Mouse (Mus musculus) CH12.LX (cell line): ENCODE data around the gene Mas1. TPM values are rescaled to one million over a fixed set of nuclear protein-coding genes. Genes with fewer than 3 reads are reported as not detected.

ENCODE experiments used
- DNase-seq: peaks from one replicate; pipeline ENCODE4 v3.0.0-alpha.2; 2013; ENCODE audit errors: extremely low read depth
- H3K27ac ChIP-seq: 2 replicates; pipeline ENCODE4 v1.5.1; 2012; ENCODE audit warnings: low read depth, mild to moderate bottlenecking, control low read depth, moderate library complexity; ENCODE audit not compliant: insufficient read depth
- H3K27me3 ChIP-seq: replicated peaks from 2 replicates; pipeline ENCODE3; 2012; ENCODE audit warnings: inconsistent platforms
- H3K36me3 ChIP-seq, 2 experiments: replicated peaks in 1 of 2; 2 replicates each; pipeline versions ENCODE3 to v1.6.1; 2012; ENCODE audit warnings: inconsistent platforms in 1 of 2, low read length in 1 of 2, mild to moderate bottlenecking in 1 of 2, mixed read lengths in 1 of 2, moderate library complexity in 1 of 2; ENCODE audit not compliant: control insufficient read depth in 1 of 2, insufficient read depth in 1 of 2
- H3K4me1 ChIP-seq, 2 experiments: 2 replicates each; pipeline ENCODE4 v1.6.1; 2012; ENCODE audit warnings: inconsistent platforms in 1 of 2, moderate library complexity in 1 of 2; ENCODE audit not compliant: insufficient read depth in 2 of 2, control insufficient read depth in 1 of 2
- H3K4me2 ChIP-seq: 2 replicates; pipeline ENCODE4 v1.6.1; 2012; ENCODE audit warnings: low read depth, mild to moderate bottlenecking, control low read depth; ENCODE audit not compliant: poor library complexity, insufficient read depth, severe bottlenecking
- H3K4me3 ChIP-seq, 3 experiments: fragments of 150-350 bp in 1 of 3; sonication (generic) in 1 of 3; replicated peaks in 1 of 3; 2 replicates each; pipeline versions ENCODE3 to v1.5.1; 2011 to 2012; ENCODE audit warnings: low read depth in 2 of 3, low read length in 2 of 3, mild to moderate bottlenecking in 2 of 3, moderate library complexity in 2 of 3, control low read depth in 1 of 3, improper control_type of control experiment in 1 of 3, inconsistent platforms in 1 of 3, mixed read lengths in 1 of 3; ENCODE audit not compliant: poor library complexity in 1 of 3
- H3K79me2 ChIP-seq: replicated peaks from 2 replicates; pipeline ENCODE4 v1.6.1; 2012; ENCODE audit warnings: mild to moderate bottlenecking, moderate library complexity; ENCODE audit not compliant: control insufficient read depth, poor library complexity, insufficient read depth, severe bottlenecking; ENCODE audit errors: extremely low read depth
- H3K9ac ChIP-seq: 2 replicates; pipeline ENCODE4 v1.6.1; 2012; ENCODE audit warnings: low read depth, mild to moderate bottlenecking, control low read depth, moderate library complexity; ENCODE audit not compliant: insufficient read depth
- H3K9me3 ChIP-seq: replicated peaks from 2 replicates; pipeline ENCODE3; 2012; ENCODE audit warnings: low read length, inconsistent platforms, mixed read lengths
- BHLHE40 ChIP-seq: IDR thresholded peaks from 2 replicates; pipeline ENCODE4 v1.6.1; 2011; ENCODE audit warnings: mild to moderate bottlenecking, low read depth, low read length, improper control_type of control experiment
- CHD1 ChIP-seq: IDR thresholded peaks from 2 replicates; pipeline ENCODE4 v1.6.1; 2012; ENCODE audit warnings: low read depth, low read length, improper control_type of control experiment, inconsistent platforms
- CHD2 ChIP-seq: IDR thresholded peaks from 2 replicates; pipeline ENCODE4 v1.6.1; 2011; ENCODE audit warnings: low read length, improper control_type of control experiment
- E2F4 ChIP-seq: IDR thresholded peaks from 2 replicates; pipeline ENCODE4 v1.6.1; 2011; ENCODE audit warnings: low read depth, low read length, improper control_type of control experiment; ENCODE audit not compliant: insufficient replicate concordance
- ELF1 ChIP-seq: IDR thresholded peaks from 2 replicates; pipeline ENCODE4 v1.6.1; 2014; ENCODE audit warnings: low read depth, mild to moderate bottlenecking, inconsistent platforms, low read length, improper control_type of control experiment
- EP300 ChIP-seq: IDR thresholded peaks from 2 replicates; pipeline ENCODE4 v1.6.1; 2011; ENCODE audit warnings: low read length, improper control_type of control experiment
- ETS1 ChIP-seq: conservative IDR thresholded peaks from 2 replicates; pipeline ENCODE4 v1.6.1; 2012; ENCODE audit warnings: low read depth, mild to moderate bottlenecking, inconsistent platforms, low read length, improper control_type of control experiment, moderate library complexity
- GABPA ChIP-seq: IDR thresholded peaks from 2 replicates; pipeline ENCODE4 v1.6.1; 2012; ENCODE audit warnings: low read depth, low read length, improper control_type of control experiment, inconsistent platforms; ENCODE audit not compliant: insufficient replicate concordance
- IRF4 ChIP-seq: IDR thresholded peaks from 2 replicates; pipeline ENCODE4 v1.6.1; 2014; ENCODE audit warnings: low read depth, mild to moderate bottlenecking, inconsistent platforms, low read length, improper control_type of control experiment
- JUND ChIP-seq: conservative IDR thresholded peaks from 2 replicates; pipeline ENCODE4 v1.6.1; 2011; ENCODE audit warnings: low read depth, low read length, improper control_type of control experiment
- KAT2A ChIP-seq: IDR thresholded peaks from 2 replicates; pipeline ENCODE4 v1.6.1; 2012; ENCODE audit warnings: low read length, improper control_type of control experiment, inconsistent platforms; ENCODE audit not compliant: insufficient replicate concordance
- MAZ ChIP-seq: IDR thresholded peaks from 2 replicates; pipeline ENCODE4 v1.6.1; 2012; ENCODE audit warnings: low read depth, mild to moderate bottlenecking, inconsistent platforms, low read length, improper control_type of control experiment, moderate library complexity
- MEF2A ChIP-seq: IDR thresholded peaks from 2 replicates; pipeline ENCODE4 v1.6.1; 2014; ENCODE audit warnings: low read depth, mild to moderate bottlenecking, inconsistent platforms, low read length, improper control_type of control experiment, borderline replicate concordance
- MXI1 ChIP-seq: IDR thresholded peaks from 2 replicates; pipeline ENCODE4 v1.6.1; 2011; ENCODE audit warnings: mild to moderate bottlenecking, low read depth, low read length, improper control_type of control experiment
- NELFE ChIP-seq: IDR thresholded peaks from 2 replicates; pipeline ENCODE4 v1.6.1; 2011; ENCODE audit warnings: low read depth, low read length, improper control_type of control experiment
- POLR2A ChIP-seq: IDR thresholded peaks from 2 replicates; pipeline ENCODE4 v1.6.1; 2011; ENCODE audit warnings: low read depth, mild to moderate bottlenecking, improper control_type of control experiment, low read length
- POLR2AphosphoS2 ChIP-seq: IDR thresholded peaks from 2 replicates; pipeline ENCODE4 v1.6.1; 2011; ENCODE audit warnings: low read depth, low read length, improper control_type of control experiment
- RAD21 ChIP-seq: IDR thresholded peaks from 2 replicates; pipeline ENCODE4 v1.6.1; 2011; ENCODE audit warnings: low read depth, mild to moderate bottlenecking, low read length, improper control_type of control experiment, moderate library complexity
- SMC3 ChIP-seq: IDR thresholded peaks from 2 replicates; pipeline ENCODE4 v1.6.1; 2011; ENCODE audit warnings: low read depth, low read length, improper control_type of control experiment
- TBP ChIP-seq: conservative IDR thresholded peaks from 2 replicates; pipeline ENCODE4 v1.6.1; 2011; ENCODE audit warnings: low read depth, low read length, improper control_type of control experiment
- UBTF ChIP-seq: IDR thresholded peaks from 2 replicates; pipeline ENCODE4 v1.6.1; 2012; ENCODE audit warnings: low read depth, mild to moderate bottlenecking, inconsistent platforms, low read length, improper control_type of control experiment, moderate library complexity
- USF1 ChIP-seq: IDR thresholded peaks from 2 replicates; pipeline ENCODE4 v1.6.1; 2014; ENCODE audit warnings: low read depth, mild to moderate bottlenecking, inconsistent platforms, low read length, improper control_type of control experiment
- ZC3H11A ChIP-seq: IDR thresholded peaks from 2 replicates; pipeline ENCODE4 v1.6.1; 2012; ENCODE audit warnings: low read depth, mild to moderate bottlenecking, inconsistent platforms, low read length, improper control_type of control experiment
- ZKSCAN1 ChIP-seq: IDR thresholded peaks from 2 replicates; pipeline ENCODE4 v1.6.1; 2012; ENCODE audit warnings: low read depth, inconsistent platforms, low read length, improper control_type of control experiment, borderline replicate concordance
- ZMIZ1 ChIP-seq: IDR thresholded peaks from 2 replicates; pipeline ENCODE4 v1.6.1; 2012; ENCODE audit warnings: low read depth, mild to moderate bottlenecking, inconsistent platforms, low read length, improper control_type of control experiment
- ZNF384 ChIP-seq: IDR thresholded peaks from 2 replicates; pipeline ENCODE4 v1.6.1; 2012; ENCODE audit warnings: low read depth, low read length, improper control_type of control experiment, inconsistent platforms
- dilution Hi-C: fragments of 300-500 bp; cut with MboI; formaldehyde crosslinking; loops from 2 replicates; pipeline ENCODE4 v1.14.3; 2020; ENCODE audit warnings: low sequenced_read_pairs; ENCODE audit not compliant: extremely low pct_unique_long_range_greater_than_20kb, extremely low pct_ligation_motif_present
- in situ Hi-C: fragments of 300-500 bp; cut with MboI; formaldehyde crosslinking; loops from 3 replicates; pipeline ENCODE4 v1.14.3; 2019; ENCODE audit warnings: low sequenced_read_pairs, low pct_ligation_motif_present, low pct_unique_long_range_greater_than_20kb, mixed read lengths
- polyA plus RNA-seq: library from polyadenylated mRNA; unstranded; fragments of >175 nt; gene quantifications from 2 replicates; pipeline ENCODE4 v1.2.1, GENCODE M21; 2012; ENCODE audit warnings: low read depth; ENCODE audit not compliant: insufficient read length
- total RNA-seq, 2 experiments: library from RNA; depleted of rRNA; stranded (reverse); fragments of 300-350 nt in 1 of 2; fragments of >200 nt in 1 of 2; gene quantifications; 2 replicates each; pipeline ENCODE4 v1.2.3; 2012 to 2014

The Mas1 gene
- total and polyA plus RNA-seq, 3 experiments = 0.19 TPM; not detected in 2

DNA sequence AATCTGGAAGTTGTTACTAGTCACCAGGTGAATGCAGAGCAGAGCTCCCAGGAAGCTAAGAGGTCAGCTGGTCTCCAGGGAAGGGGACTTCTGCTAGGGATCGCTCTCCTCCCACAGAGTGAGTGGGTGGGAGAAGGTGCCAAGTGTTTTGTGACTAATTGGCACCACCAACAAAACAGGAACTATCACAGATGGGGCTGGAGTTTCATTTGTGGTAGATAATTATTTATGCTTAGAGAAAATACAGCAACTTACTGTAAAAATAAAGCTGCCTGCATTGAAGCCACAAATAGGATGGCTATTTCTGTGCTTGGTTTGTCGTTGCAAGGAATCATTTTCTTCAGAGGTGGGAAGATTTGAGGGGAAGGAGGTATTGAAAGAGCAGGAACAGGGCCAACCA, 14.1 kb downstream of the Mas1 start:
- Histone ChIP-seq H3K4me1 (no peaks in the 10 kb centered on the region), H3K27me3 (no peaks in the 10 kb centered on the region), H3K27ac (no peak overlapping the region), H3K9me3 (no peaks in the 10 kb centered on the region), H3K9ac (no peak overlapping the region), H3K36me3 (no peaks in the 10 kb centered on the region), H3K4me3 (no peak overlapping the region), H3K4me2 (no peak overlapping the region), H3K79me2 (no peaks in the 10 kb centered on the region)
- in situ Hi-C loops (no loop called here), dilution Hi-C loops (no loop called here)
- no peak for TF ChIP-seq JUND
- TF ChIP-seq POLR2A = no peak
- no peak for TF ChIP-seq BHLHE40
- no peak for TF ChIP-seq ZKSCAN1
- no peak for TF ChIP-seq CHD2
- no peak for TF ChIP-seq ZMIZ1
- TF ChIP-seq UBTF = no peak
- no peak for TF ChIP-seq ETS1
- no peak for TF ChIP-seq KAT2A
- TF ChIP-seq ZC3H11A = no peak
- no peak for TF ChIP-seq MAZ
- no peak for TF ChIP-seq GABPA
- no peak for DNase-seq

DNA sequence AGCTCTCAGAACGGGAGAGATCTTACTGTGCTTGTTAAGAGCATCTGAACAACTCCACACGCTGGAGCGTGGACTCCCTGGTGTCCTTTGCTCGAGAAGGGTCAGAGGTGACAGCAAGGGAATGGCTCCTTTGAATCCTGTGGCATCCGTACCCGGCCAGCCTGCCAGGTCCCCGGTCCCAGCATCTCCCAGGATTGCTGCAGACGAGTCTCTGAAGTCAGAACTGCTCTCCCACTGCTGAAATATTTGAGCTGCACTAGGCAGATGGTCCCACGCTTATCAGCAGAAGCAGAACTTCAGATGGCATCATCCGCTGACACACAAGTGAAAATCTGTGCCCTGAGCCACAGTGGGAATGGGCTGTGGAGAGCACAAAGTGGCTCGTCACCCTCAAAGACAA, 16.3 kb downstream of the Mas1 start:
- Histone ChIP-seq H3K27ac (no peak overlapping the region), H3K9me3 (no peaks in the 10 kb centered on the region)
- dilution Hi-C loops = no loop called here
- TF ChIP-seq ETS1 (no peak), MXI1 (no peak), CHD1 (no peak)
- TF ChIP-seq, all 38 proteins: peak for 0
- H3K4me1 ChIP-seq = no peaks in the 10 kb centered on the region
- no peaks in the 10 kb centered on the region for H3K36me3 ChIP-seq
- H3K4me3 ChIP-seq = no peak overlapping the region
- H3K79me2 ChIP-seq = no peaks in the 10 kb centered on the region
- no peak overlapping the region for H3K9ac ChIP-seq
- no peak for DNase-seq
- in situ Hi-C loops = no loop called here
- H3K4me2 ChIP-seq = no peak overlapping the region
- no peaks in the 10 kb centered on the region for H3K27me3 ChIP-seq

DNA sequence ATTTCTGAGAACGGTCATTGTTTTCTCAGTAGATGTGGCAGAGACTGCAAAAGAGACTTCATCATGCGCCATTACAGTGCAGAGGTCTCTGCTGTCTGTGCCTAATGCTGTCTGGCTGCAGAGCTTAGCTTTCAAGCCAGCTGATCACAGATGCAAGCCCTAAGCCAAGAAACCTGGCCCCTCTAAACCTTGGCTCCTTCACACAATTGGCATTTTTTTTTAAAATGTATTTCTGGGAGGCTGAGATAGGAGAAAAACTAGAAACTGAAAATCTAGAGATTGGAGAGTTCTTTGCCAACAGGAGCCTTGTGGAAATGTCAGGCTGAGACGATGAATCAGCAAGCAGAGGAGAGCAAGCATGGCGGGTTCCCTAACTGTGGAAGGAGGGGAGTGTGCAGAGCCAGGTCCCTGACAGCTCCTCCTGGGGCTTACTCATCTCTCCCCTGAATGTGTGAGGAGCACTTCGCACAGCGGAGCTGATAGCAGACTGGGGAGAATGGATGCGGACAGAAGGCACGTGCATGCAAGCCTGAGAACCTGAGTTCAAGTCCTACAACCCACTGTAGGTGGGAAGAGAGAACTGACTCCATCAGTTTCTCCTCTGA, 18.1 kb downstream of the Mas1 start:
- Histone ChIP-seq H3K9ac (no peak overlapping the region), H3K79me2 (no peaks in the 10 kb centered on the region), H3K4me2 (no peak overlapping the region), H3K36me3 (no peaks in the 10 kb centered on the region), H3K4me1 (no peaks in the 10 kb centered on the region), H3K27me3 (no peaks in the 10 kb centered on the region)
- no peak for DNase-seq
- no peak for TF ChIP-seq ZMIZ1
- no peak for TF ChIP-seq EP300
- no peak for TF ChIP-seq SMC3
- no peak for TF ChIP-seq IRF4
- no peak for TF ChIP-seq POLR2AphosphoS2
- TF ChIP-seq MEF2A = no peak
- no peak for TF ChIP-seq RAD21
- TF ChIP-seq E2F4 = no peak
- no peak for TF ChIP-seq ETS1
- no peak for TF ChIP-seq ZNF384
- no peak for TF ChIP-seq UBTF
- no peak for TF ChIP-seq TBP
- TF ChIP-seq GABPA = no peak
- TF ChIP-seq POLR2A = no peak
- no peak for TF ChIP-seq USF1
- TF ChIP-seq NELFE = no peak
- TF ChIP-seq ELF1 = no peak
- TF ChIP-seq, all 38 proteins: peak for 0
- no peak overlapping the region for H3K27ac ChIP-seq
- H3K4me3 ChIP-seq = no peak overlapping the region
- in situ Hi-C loops = no loop called here
- H3K9me3 ChIP-seq = no peaks in the 10 kb centered on the region
- dilution Hi-C loops = no loop called here
